Mouse (Mus musculus) midbrain, embryonic 11.5 days (tissue): Measurements from ENCODE around the gene Nup98. TPM values are rescaled to one million over a fixed set of nuclear protein-coding genes. Genes with fewer than 3 reads are reported as not detected.

Experiments
- ATAC-seq: fragments of 200-750 bp; cut with Nextera tagmentation; 2 replicates; pipeline ENCODE4 v1.8.0; 2017; ENCODE audit warnings: moderate TSS enrichment, moderate library complexity; ENCODE audit not compliant: low FRiP score
- DNase-seq: peaks from one replicate; pipeline ENCODE4 v3.0.0; 2015; ENCODE audit warnings: low spot score; ENCODE audit errors: missing footprints
- H3K27ac ChIP-seq: fragments of 300-500 bp; sonication (generic); 2 replicates; pipeline ENCODE4 v1.5.1; 2014; ENCODE audit warnings: low read depth, low read length
- H3K27me3 ChIP-seq: fragments of 300-500 bp; sonication (generic); 2 replicates; pipeline ENCODE4 v1.6.1; 2014; ENCODE audit warnings: mild to moderate bottlenecking, low read length, moderate library complexity, mixed read lengths; ENCODE audit not compliant: control insufficient read depth, insufficient read depth
- H3K36me3 ChIP-seq: fragments of 300-500 bp; sonication (generic); 2 replicates; pipeline ENCODE4 v1.6.1; 2014; ENCODE audit warnings: mild to moderate bottlenecking, low read length, moderate library complexity, mixed read lengths; ENCODE audit not compliant: control insufficient read depth, insufficient read depth
- H3K4me1 ChIP-seq: fragments of 300-500 bp; sonication (generic); 2 replicates; pipeline ENCODE4 v1.6.1; 2014; ENCODE audit warnings: low read length; ENCODE audit not compliant: control insufficient read depth, insufficient read depth
- H3K4me2 ChIP-seq: fragments of 300-500 bp; sonication (generic); 2 replicates; pipeline ENCODE4 v1.6.1; 2014; ENCODE audit warnings: mild to moderate bottlenecking, moderate library complexity
- H3K4me3 ChIP-seq: fragments of 300-500 bp; sonication (generic); 2 replicates; pipeline ENCODE4 v1.5.1; 2014; ENCODE audit warnings: low read depth, low read length
- H3K9ac ChIP-seq: fragments of 300-500 bp; sonication (generic); 2 replicates; pipeline ENCODE4 v1.6.1; 2014; ENCODE audit warnings: low read length
- H3K9me3 ChIP-seq: fragments of 300-500 bp; sonication (generic); 2 replicates; pipeline ENCODE4 v1.6.1; 2016; ENCODE audit warnings: low read length; ENCODE audit not compliant: control insufficient read depth
- WGBS: fragments of 180-500 bp; shearing (Covaris S2); extraction: QIAGEN DNeasy Blood & Tissue Kit; methylation state at CpG from one replicate; pipeline ENCODE4 v1.1.7; 2014; 5-methylcytosine and 5-hydroxymethylcytosine counted together
- polyA plus RNA-seq: library from polyadenylated mRNA; unstranded; fragments of >200 nt; fragmentation: Nextera tagmentation; extraction: Ambion mirVana; gene quantifications from 2 replicates; pipeline ENCODE4 v1.2.1, GENCODE M21; 2014

The Nup98 gene
- polyA plus RNA-seq, 1 experiment from 2014 or later = 42.0 TPM

- no peaks in the 10 kb centered on the region for H3K9me3 ChIP-seq
- no peak overlapping the region for H3K4me3 ChIP-seq
- 93% methylated on average over 1 of the region's 1 CpGs for WGBS
- no peaks in the 10 kb centered on the region for H3K27me3 ChIP-seq
- no peak for DNase-seq
- no peak for ATAC-seq
- H3K36me3 ChIP-seq = peaks cover 2% of the 10 kb centered on the region
- H3K4me1 ChIP-seq = no peaks in the 10 kb centered on the region
- no peak overlapping the region for H3K9ac ChIP-seq
- H3K27ac ChIP-seq = no peak overlapping the region
- no peak overlapping the region for H3K4me2 ChIP-seq
Measured at GRCm38 (mm10) chr7:102192356-102192755, 17.6 kb downstream of the Nup98 start.

- no peak for ATAC-seq
Measured at GRCm38 (mm10) chr7:102183849-102184248, 26.1 kb downstream of the Nup98 start.

GRCm38 (mm10) chr7:102170300-102170699 is 39.7 kb downstream of the Nup98 start:
- H3K4me2 ChIP-seq = no peak overlapping the region
- DNase-seq (no peak), ATAC-seq (no peak)
- H3K9ac ChIP-seq = no peak overlapping the region
- no peak overlapping the region for H3K4me3 ChIP-seq
- no peaks in the 10 kb centered on the region for H3K9me3 ChIP-seq
- no peaks in the 10 kb centered on the region for H3K4me1 ChIP-seq
- no peaks in the 10 kb centered on the region for H3K27me3 ChIP-seq
- H3K27ac ChIP-seq = no peak overlapping the region
- H3K36me3 ChIP-seq = peaks cover 4% of the 10 kb centered on the region; the same call in 1 of the 2 replicates

More at GRCm38 (mm10) chr7:102183849-102184248, 26.1 kb downstream of the Nup98 start:
- WGBS = 93% methylated on average over 3 of the region's 3 CpGs
- Histone ChIP-seq H3K4me2 (no peak overlapping the region), H3K36me3 (peaks cover 18% of the 10 kb centered on the region), H3K4me1 (no peaks in the 10 kb centered on the region), H3K27me3 (no peaks in the 10 kb centered on the region), H3K9ac (no peak overlapping the region), H3K27ac (no peak overlapping the region), H3K9me3 (no peaks in the 10 kb centered on the region), H3K4me3 (no peak overlapping the region)
- no peak for DNase-seq

GRCm38 (mm10) chr7:102153691-102154090 is 56.3 kb downstream of the Nup98 start:
- WGBS = 96% methylated on average over 5 of the region's 5 CpGs
- ATAC-seq = no peak
- peaks cover 13% of the 10 kb centered on the region for H3K36me3 ChIP-seq

GRCm38 (mm10) chr7:102137898-102138297 is 72.1 kb downstream of the Nup98 start:
- DNase-seq (no peak), ATAC-seq (no peak)
- H3K9me3 ChIP-seq = no peaks in the 10 kb centered on the region
- H3K27ac ChIP-seq = no peak overlapping the region
- no peaks in the 10 kb centered on the region for H3K27me3 ChIP-seq
- 98% methylated on average over 5 of the region's 5 CpGs for WGBS
- no peak overlapping the region for H3K9ac ChIP-seq
- no peak overlapping the region for H3K4me2 ChIP-seq
- no peaks in the 10 kb centered on the region for H3K4me1 ChIP-seq
- peaks cover 24% of the 10 kb centered on the region for H3K36me3 ChIP-seq
- H3K4me3 ChIP-seq = no peak overlapping the region

More at GRCm38 (mm10) chr7:102153691-102154090, 56.3 kb downstream of the Nup98 start:
- Histone ChIP-seq H3K4me2 (no peak overlapping the region), H3K4me1 (no peaks in the 10 kb centered on the region), H3K9me3 (no peaks in the 10 kb centered on the region), H3K4me3 (no peak overlapping the region), H3K9ac (no peak overlapping the region), H3K27ac (no peak overlapping the region), H3K27me3 (no peaks in the 10 kb centered on the region)
- no peak for DNase-seq

GRCm38 (mm10) chr7:102137464-102137863 is 72.5 kb downstream of the Nup98 start:
- no peaks in the 10 kb centered on the region for H3K27me3 ChIP-seq
- no peak overlapping the region for H3K9ac ChIP-seq
- H3K27ac ChIP-seq = no peak overlapping the region
- no peaks in the 10 kb centered on the region for H3K4me1 ChIP-seq
- H3K9me3 ChIP-seq = no peaks in the 10 kb centered on the region
- no peak for ATAC-seq
- H3K36me3 ChIP-seq = peaks cover 26% of the 10 kb centered on the region
- H3K4me2 ChIP-seq = no peak overlapping the region
- WGBS = 94% methylated on average over 1 of the region's 1 CpGs
- peak; percentile 91 for DNase-seq
- H3K4me3 ChIP-seq = no peak overlapping the region

GRCm38 (mm10) chr7:102132395-102132794 is 77.6 kb downstream of the Nup98 start:
- H3K4me3 ChIP-seq = no peak overlapping the region
- WGBS = 95% methylated on average over 4 of the region's 4 CpGs
- H3K27me3 ChIP-seq = no peaks in the 10 kb centered on the region
- no peaks in the 10 kb centered on the region for H3K9me3 ChIP-seq
- no peak overlapping the region for H3K27ac ChIP-seq
- H3K4me1 ChIP-seq = no peaks in the 10 kb centered on the region
- ATAC-seq (no peak), DNase-seq (no peak)
- no peak overlapping the region for H3K9ac ChIP-seq
- H3K36me3 ChIP-seq = peaks cover 30% of the 10 kb centered on the region
- H3K4me2 ChIP-seq = no peak overlapping the region

- Histone ChIP-seq H3K4me1 (no peaks in the 10 kb centered on the region), H3K36me3 (peaks cover 52% of the 10 kb centered on the region), H3K4me3 (no peak overlapping the region), H3K4me2 (no peak overlapping the region), H3K27me3 (no peaks in the 10 kb centered on the region), H3K9me3 (no peaks in the 10 kb centered on the region), H3K9ac (no peak overlapping the region), H3K27ac (no peak overlapping the region)
- 96% methylated on average over 10 of the region's 10 CpGs for WGBS
- ATAC-seq (no peak), DNase-seq (no peak)
Measured at GRCm38 (mm10) chr7:102120326-102120725, 89.7 kb downstream of the Nup98 start.

DNA sequence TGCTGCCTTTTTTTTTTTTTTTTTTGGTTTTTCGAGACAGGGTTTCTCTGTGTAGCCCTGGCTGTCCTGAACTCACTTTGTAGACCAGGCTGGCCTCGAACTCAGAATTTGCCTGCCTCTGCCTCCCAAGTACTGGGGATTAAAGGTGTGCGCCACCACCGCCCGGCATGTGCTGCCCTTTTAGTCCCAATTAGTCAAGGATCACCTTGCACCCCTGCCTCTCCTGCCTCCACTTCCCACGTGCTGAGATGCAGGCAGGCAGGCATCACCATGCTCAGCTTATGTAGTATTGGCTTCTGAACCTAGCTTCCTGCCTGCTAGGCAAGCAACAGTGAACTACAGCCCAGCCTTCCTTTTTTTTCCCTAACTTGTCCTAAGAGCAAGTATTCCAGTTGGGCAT is 92.6 kb downstream of the Nup98 start:
- WGBS = 72% methylated on average over 6 of the region's 6 CpGs
- Histone ChIP-seq H3K9me3 (no peaks in the 10 kb centered on the region), H3K4me1 (no peaks in the 10 kb centered on the region), H3K4me3 (no peak overlapping the region), H3K27me3 (no peaks in the 10 kb centered on the region), H3K4me2 (no peak overlapping the region), H3K27ac (no peak overlapping the region), H3K36me3 (peaks cover 25% of the 10 kb centered on the region), H3K9ac (no peak overlapping the region)
- DNase-seq (no peak), ATAC-seq (no peak)
